Mouse (Mus musculus) stomach, embryonic 15.5 days (tissue): ENCODE results near the gene Ms4a3. TPM values are rescaled to one million over a fixed set of nuclear protein-coding genes. Genes with fewer than 3 reads are reported as not detected.

Source experiments
- polyA plus RNA-seq: library from polyadenylated mRNA; unstranded; fragments of >200 nt; fragmentation: Nextera tagmentation; extraction: Ambion mirVana; gene quantifications from 2 replicates; pipeline ENCODE4 v1.2.1, GENCODE M21; 2015

The Ms4a3 gene
- polyA plus RNA-seq, 1 experiment from 2014 or later = 1.7 TPM

Other genes starting within 250 kb of the Ms4a3 start
- gene Ms4a4c, start 236.1 kb downstream of the Ms4a3 start, polyA plus RNA-seq = 2.0 and 3.5 TPM in 2 replicates
- 0.50 and 0.63 TPM in 2 replicates for gene Ms4a4b, start 197.3 kb downstream of the Ms4a3 start, polyA plus RNA-seq
- 11.6 and 12.2 TPM in 2 replicates for gene Ms4a6c, start 171.5 kb downstream of the Ms4a3 start, polyA plus RNA-seq
- gene Gm8369, start 154.9 kb downstream of the Ms4a3 start, polyA plus RNA-seq = not detected in 2 replicates
- 7.4 and 7.6 TPM in 2 replicates for gene Ms4a6b, start 124.3 kb downstream of the Ms4a3 start, polyA plus RNA-seq
- 2.3 and 3.5 TPM in 2 replicates for gene Ms4a4d, start 104.0 kb downstream of the Ms4a3 start, polyA plus RNA-seq
- gene Ms4a6d, start 36.0 kb downstream of the Ms4a3 start, polyA plus RNA-seq = 6.8 and 6.9 TPM in 2 replicates
- gene Ms4a2, start 17.1 kb downstream of the Ms4a3 start, polyA plus RNA-seq = 0.81 and 0.83 TPM in 2 replicates
- not detected in 2 replicates for gene Oosp2, start 19.7 kb upstream of the Ms4a3 start, polyA plus RNA-seq
- not detected in 2 replicates for gene Oosp1, start 50.3 kb upstream of the Ms4a3 start, polyA plus RNA-seq
- not detected in 2 replicates for gene Oosp3, start 56.2 kb upstream of the Ms4a3 start, polyA plus RNA-seq
- 1.4 and 4.0 TPM in 2 replicates for gene Gif, start 106.7 kb upstream of the Ms4a3 start, polyA plus RNA-seq
- gene Mrpl16, start 129.5 kb upstream of the Ms4a3 start, polyA plus RNA-seq = 52.2 and 53.5 TPM in 2 replicates
- 20.6 and 24.9 TPM in 2 replicates for gene Stx3, start 178.6 kb upstream of the Ms4a3 start, polyA plus RNA-seq
- gene Olfr1417, start 198.4 kb upstream of the Ms4a3 start, polyA plus RNA-seq = 0.14 TPM in 1 of 2 replicates, not detected in the other
- not detected in 2 replicates for gene Olfr1418, start 220.2 kb upstream of the Ms4a3 start, polyA plus RNA-seq
- gene Olfr1419, start 234.3 kb upstream of the Ms4a3 start, polyA plus RNA-seq = 0.04 TPM in 1 of 2 replicates, not detected in the other
- 0.08 and 0.10 TPM in 2 replicates for gene Olfr1420, start 245.7 kb upstream of the Ms4a3 start, polyA plus RNA-seq